Mouse (Mus musculus) neural tube, embryonic 11.5 days (tissue): ENCODE measurements around the gene Gpr68. TPM values are rescaled to one million over a fixed set of nuclear protein-coding genes. Genes with fewer than 3 reads are reported as not detected.

Experiments
- ATAC-seq: fragments of 200-750 bp; cut with Nextera tagmentation; 2 replicates; pipeline ENCODE4 v1.8.0; 2017; ENCODE audit warnings: moderate number of reproducible peaks, mild to moderate bottlenecking, moderate TSS enrichment, moderate library complexity; ENCODE audit not compliant: insufficient read depth, low FRiP score, low TSS enrichment
- DNase-seq: peaks from one replicate; pipeline ENCODE4 v3.0.0-alpha.2; 2015; ENCODE audit warnings: low spot score
- H3K27ac ChIP-seq: fragments of 300-500 bp; sonication (generic); 2 replicates; pipeline ENCODE4 v1.5.1; 2014; ENCODE audit warnings: low read depth, mild to moderate bottlenecking, low read length
- H3K27me3 ChIP-seq: fragments of 300-500 bp; sonication (generic); 2 replicates; pipeline ENCODE4 v1.6.1; 2014; ENCODE audit warnings: mild to moderate bottlenecking, low read length, mixed read lengths; ENCODE audit not compliant: control insufficient read depth, insufficient read depth
- H3K36me3 ChIP-seq: fragments of 300-500 bp; sonication (generic); 2 replicates; pipeline ENCODE4 v1.6.1; 2014; ENCODE audit warnings: mild to moderate bottlenecking, low read length, moderate library complexity, mixed read lengths; ENCODE audit not compliant: control insufficient read depth, insufficient read depth
- H3K4me1 ChIP-seq: fragments of 300-500 bp; sonication (generic); 2 replicates; pipeline ENCODE4 v1.6.1; 2014; ENCODE audit warnings: low read length, mixed read lengths; ENCODE audit not compliant: control insufficient read depth, insufficient read depth
- H3K4me2 ChIP-seq: fragments of 300-500 bp; sonication (generic); 2 replicates; pipeline ENCODE4 v1.6.1; 2014; ENCODE audit warnings: low read depth, mild to moderate bottlenecking, moderate library complexity
- H3K4me3 ChIP-seq: fragments of 300-500 bp; sonication (generic); 2 replicates; pipeline ENCODE4 v1.5.1; 2014; ENCODE audit warnings: low read depth, low read length
- H3K9ac ChIP-seq: fragments of 300-500 bp; sonication (generic); 2 replicates; pipeline ENCODE4 v1.6.1; 2014; ENCODE audit warnings: mild to moderate bottlenecking, low read length
- H3K9me3 ChIP-seq: fragments of 300-500 bp; sonication (generic); 2 replicates; pipeline ENCODE4 v1.6.1; 2016; ENCODE audit warnings: low read length; ENCODE audit not compliant: control insufficient read depth
- WGBS: fragments of 180-500 bp; shearing (Covaris S2); extraction: QIAGEN DNeasy Blood & Tissue Kit; methylation state at CpG from one replicate; pipeline ENCODE4 v1.1.7; 2014; 5-methylcytosine and 5-hydroxymethylcytosine counted together
- polyA plus RNA-seq: library from polyadenylated mRNA; unstranded; fragments of >200 nt; fragmentation: Nextera tagmentation; extraction: Ambion mirVana; gene quantifications from 2 replicates; pipeline ENCODE4 v1.2.1, GENCODE M21; 2014

Gene Gpr68
- polyA plus RNA-seq = 0.22 and 0.64 TPM in 2 replicates

DNA sequence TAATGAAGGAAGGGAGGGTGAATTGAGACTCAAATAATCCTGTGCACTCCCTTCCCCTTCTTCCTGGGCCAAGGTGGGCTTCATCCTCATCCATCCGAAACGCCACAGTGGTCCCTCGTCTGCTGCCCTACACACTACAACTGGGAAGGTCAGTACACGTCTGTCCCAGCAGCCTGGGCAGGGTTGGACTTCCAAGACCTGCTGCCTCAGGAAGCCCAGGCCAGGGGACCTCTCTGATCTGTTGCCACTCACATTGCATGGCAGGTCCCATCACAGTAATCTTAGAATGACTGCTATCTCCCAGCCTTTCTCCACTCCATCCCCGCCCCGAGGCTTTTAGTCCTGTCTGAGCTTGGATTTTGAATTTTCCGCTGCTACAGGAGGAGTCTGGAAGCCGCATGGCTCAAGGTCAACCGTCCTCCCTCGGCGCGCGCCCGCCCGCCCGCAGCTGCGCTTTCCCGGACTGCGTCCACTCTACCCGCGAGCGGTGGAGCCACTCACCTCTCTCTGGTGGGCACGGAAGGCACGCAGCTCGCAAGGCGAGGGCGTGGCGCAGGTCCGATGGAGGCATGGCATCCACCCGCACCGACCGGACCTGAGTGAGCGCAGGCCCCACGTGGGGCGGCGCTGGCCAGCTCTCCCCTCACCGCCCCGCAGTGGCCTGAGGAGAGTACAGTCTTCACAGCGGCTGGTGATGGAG lies at the start of gene Gpr68:
Gpr68 (minus strand) TSS at position 601 of the 700 bp plus-strand sequence.
- ATAC-seq = peak; percentile 60; the same call in 1 of the 2 replicates
- Histone ChIP-seq H3K4me1 (peaks cover 4% of the 10 kb centered on the region; the same call in 1 of the 2 replicates), H3K27ac (no peak within 1 kb of the TSS), H3K9ac (peak within 1 kb of the TSS; percentile 52), H3K9me3 (no peaks in the 10 kb centered on the region), H3K36me3 (no peaks in the 10 kb centered on the region), H3K4me2 (peak within 1 kb of the TSS; percentile 87), H3K4me3 (peak within 1 kb of the TSS; percentile 34), H3K27me3 (peaks cover 2% of the 10 kb centered on the region; the same call in 1 of the 2 replicates)
- 4% methylated on average over 39 of the region's 39 CpGs for WGBS
- DNase-seq = peak; percentile 51

GRCm38 (mm10) chr12:100957257-100957656 lies 49.3 kb upstream of the Gpr68 start:
- no peak for DNase-seq
- H3K9ac ChIP-seq = 0 out of 2 replicates have a peak overlapping the region, but pooled peaks have one; percentile 3

GRCm38 (mm10) chr12:100956825-100957224 lies 48.8 kb upstream of the Gpr68 start:
- ATAC-seq = no peak
- no peaks in the 10 kb centered on the region for H3K9me3 ChIP-seq
- no peaks in the 10 kb centered on the region for H3K27me3 ChIP-seq
- no peak overlapping the region for H3K9ac ChIP-seq
- WGBS = 54% methylated on average over 4 of the region's 4 CpGs
- H3K4me2 ChIP-seq = no peak overlapping the region
- DNase-seq = no peak
- peaks cover 7% of the 10 kb centered on the region for H3K4me1 ChIP-seq
- no peak overlapping the region for H3K4me3 ChIP-seq
- H3K36me3 ChIP-seq = no peaks in the 10 kb centered on the region
- no peak overlapping the region for H3K27ac ChIP-seq

More at GRCm38 (mm10) chr12:100957257-100957656, 49.3 kb upstream of the Gpr68 start:
- Histone ChIP-seq H3K4me2 (no peak overlapping the region), H3K36me3 (no peaks in the 10 kb centered on the region), H3K4me3 (no peak overlapping the region), H3K27ac (no peak overlapping the region), H3K27me3 (no peaks in the 10 kb centered on the region), H3K4me1 (peaks cover 7% of the 10 kb centered on the region), H3K9me3 (no peaks in the 10 kb centered on the region)
- 54% methylated on average over 3 of the region's 3 CpGs for WGBS
- 0 out of 2 replicates have a peak, but pooled peaks have one; percentile 13 for ATAC-seq

GRCm38 (mm10) chr12:100956028-100956427 lies 48.0 kb upstream of the Gpr68 start:
- Histone ChIP-seq H3K36me3 (no peaks in the 10 kb centered on the region), H3K4me1 (peaks cover 7% of the 10 kb centered on the region), H3K9me3 (no peaks in the 10 kb centered on the region), H3K27me3 (no peaks in the 10 kb centered on the region), H3K27ac (no peak overlapping the region), H3K4me3 (no peak overlapping the region), H3K9ac (no peak overlapping the region), H3K4me2 (no peak overlapping the region)
- WGBS = 94% methylated on average over 2 of the region's 2 CpGs
- DNase-seq = no peak
- ATAC-seq = no peak

DNA sequence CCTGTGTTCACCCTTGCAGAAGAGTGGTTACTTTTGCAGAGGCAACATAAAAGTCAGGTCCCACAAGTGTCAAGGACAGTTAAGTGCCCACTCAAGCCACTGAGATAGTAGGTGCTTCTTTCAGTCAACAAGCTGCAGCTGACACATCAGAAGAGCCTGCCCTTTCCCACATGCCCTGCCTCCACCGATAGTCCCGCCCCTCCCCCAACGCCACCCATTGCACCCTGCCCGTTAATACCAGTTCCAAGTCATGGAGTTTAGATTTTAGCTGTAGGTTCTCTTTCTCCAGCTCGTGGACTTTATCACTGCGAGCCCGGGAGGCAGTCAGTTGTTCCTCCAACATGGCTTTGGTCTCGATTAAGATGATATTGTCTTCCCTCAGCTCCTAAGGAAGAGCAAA lies 45.9 kb upstream of the Gpr68 start:
- H3K4me2 ChIP-seq = no peak overlapping the region
- H3K4me1 ChIP-seq = peaks cover 7% of the 10 kb centered on the region
- H3K9me3 ChIP-seq = no peaks in the 10 kb centered on the region
- H3K27me3 ChIP-seq = no peaks in the 10 kb centered on the region
- ATAC-seq = no peak
- no peak for DNase-seq
- no peaks in the 10 kb centered on the region for H3K36me3 ChIP-seq
- H3K9ac ChIP-seq = no peak overlapping the region
- no peak overlapping the region for H3K27ac ChIP-seq
- 84% methylated on average over 8 of the region's 8 CpGs for WGBS
- no peak overlapping the region for H3K4me3 ChIP-seq

- Histone ChIP-seq H3K4me1 (peaks cover 5% of the 10 kb centered on the region), H3K27me3 (no peaks in the 10 kb centered on the region), H3K27ac (0 out of 2 replicates have a peak overlapping the region, but pooled peaks have one; percentile 39), H3K4me3 (no peak overlapping the region), H3K9ac (no peak overlapping the region), H3K36me3 (no peaks in the 10 kb centered on the region; the same call in 1 of the 2 replicates), H3K9me3 (no peaks in the 10 kb centered on the region), H3K4me2 (no peak overlapping the region)
- peak; percentile 78 for DNase-seq
- WGBS = 39% methylated on average over 9 of the region's 9 CpGs
- ATAC-seq = peak; percentile 82
Measured at GRCm38 (mm10) chr12:100952193-100952931, 44.4 kb upstream of the Gpr68 start.

DNA sequence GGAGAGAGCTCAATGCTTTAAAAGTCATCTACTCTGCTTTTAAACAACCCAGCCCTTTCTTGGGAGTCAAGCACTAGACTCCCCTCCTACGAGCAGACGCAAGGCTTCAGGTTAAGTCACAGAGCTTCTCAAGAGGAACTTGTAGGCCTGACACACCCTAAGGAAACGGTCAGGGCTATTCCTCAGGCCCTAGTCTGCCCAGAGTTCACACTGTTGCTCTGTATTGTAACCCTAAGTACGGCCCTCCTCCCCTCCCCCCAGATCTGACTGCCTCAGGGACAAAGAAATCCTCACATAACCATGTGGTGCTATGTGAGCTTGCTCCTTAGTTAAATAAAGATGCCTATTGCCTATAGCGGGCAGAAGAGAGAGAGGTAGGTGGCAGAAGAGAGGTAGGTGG lies 41.1 kb upstream of the Gpr68 start:
- no peak for ATAC-seq
- H3K36me3 ChIP-seq = peaks cover 10% of the 10 kb centered on the region
- no peaks in the 10 kb centered on the region for H3K9me3 ChIP-seq
- DNase-seq = no peak
- no peak overlapping the region for H3K4me3 ChIP-seq
- H3K9ac ChIP-seq = no peak overlapping the region
- no peaks in the 10 kb centered on the region for H3K27me3 ChIP-seq
- 82% methylated on average over 5 of the region's 5 CpGs for WGBS
- no peak overlapping the region for H3K27ac ChIP-seq
- H3K4me2 ChIP-seq = no peak overlapping the region
- H3K4me1 ChIP-seq = 0 out of 2 replicates have a peak, but pooled peaks cover 2% of the 10 kb centered on the region

- no peak overlapping the region for H3K4me3 ChIP-seq
- no peaks in the 10 kb centered on the region for H3K4me1 ChIP-seq
- H3K36me3 ChIP-seq = peaks cover 10% of the 10 kb centered on the region
- ATAC-seq (no peak), DNase-seq (no peak)
- no peak overlapping the region for H3K27ac ChIP-seq
- H3K9ac ChIP-seq = no peak overlapping the region
- WGBS = 94% methylated on average over 6 of the region's 6 CpGs
- H3K4me2 ChIP-seq = no peak overlapping the region
- H3K27me3 ChIP-seq = no peaks in the 10 kb centered on the region
- no peaks in the 10 kb centered on the region for H3K9me3 ChIP-seq
Measured at GRCm38 (mm10) chr12:100948021-100948420, 40.0 kb upstream of the Gpr68 start.
